Mouse (Mus musculus) liver, embryonic 16.5 days (tissue): ENCODE results near the gene Kat6b. TPM values are rescaled to one million over a fixed set of nuclear protein-coding genes. Genes with fewer than 3 reads are reported as not detected.

Source experiments
- ATAC-seq: fragments of 200-750 bp; cut with Nextera tagmentation; 2 replicates; pipeline ENCODE4 v1.8.0; 2017; ENCODE audit warnings: low read depth, mild to moderate bottlenecking, moderate number of reproducible peaks, moderate library complexity
- H3K27ac ChIP-seq: fragments of 300-500 bp; sonication (generic); 2 replicates; pipeline ENCODE4 v1.5.1; 2014; ENCODE audit warnings: mild to moderate bottlenecking, low read length
- H3K27me3 ChIP-seq: fragments of 300-500 bp; sonication (generic); 2 replicates; pipeline ENCODE4 v1.6.1; 2014; ENCODE audit warnings: low read depth, low read length, mixed read lengths; ENCODE audit not compliant: control insufficient read depth, insufficient read depth
- H3K36me3 ChIP-seq: fragments of 300-500 bp; sonication (generic); 2 replicates; pipeline ENCODE4 v1.6.1; 2014; ENCODE audit warnings: mild to moderate bottlenecking; ENCODE audit not compliant: control insufficient read depth, insufficient read depth
- H3K4me1 ChIP-seq: fragments of 300-500 bp; sonication (generic); 2 replicates; pipeline ENCODE4 v1.6.1; 2014; ENCODE audit warnings: low read depth, low read length, mixed read lengths; ENCODE audit not compliant: control insufficient read depth
- H3K4me2 ChIP-seq: fragments of 300-500 bp; sonication (generic); 2 replicates; pipeline ENCODE4 v1.6.1; 2014; ENCODE audit warnings: low read depth, low read length, mixed read lengths
- H3K4me3 ChIP-seq: fragments of 300-500 bp; sonication (generic); 2 replicates; pipeline ENCODE4 v1.5.1; 2014; ENCODE audit warnings: low read depth, mild to moderate bottlenecking, low read length
- H3K9ac ChIP-seq: fragments of 300-500 bp; sonication (generic); 2 replicates; pipeline ENCODE4 v1.6.1; 2014; ENCODE audit warnings: low read depth, low read length
- H3K9me3 ChIP-seq: fragments of 300-500 bp; sonication (generic); replicated peaks from 2 replicates; pipeline ENCODE4 v1.6.1; 2016; ENCODE audit warnings: low read length; ENCODE audit not compliant: control insufficient read depth
- WGBS: fragments of 180-500 bp; shearing (Covaris S2); extraction: QIAGEN DNeasy Blood & Tissue Kit; methylation state at CpG from one replicate; pipeline ENCODE4 v1.1.7; 2014; ENCODE audit not compliant: insufficient replicate concordance; 5-methylcytosine and 5-hydroxymethylcytosine counted together
- polyA plus RNA-seq: library from polyadenylated mRNA; unstranded; fragments of >200 nt; fragmentation: Nextera tagmentation; extraction: Ambion mirVana; gene quantifications from 2 replicates; pipeline ENCODE4 v1.2.1, GENCODE M21; 2015

Kat6b gene
- polyA plus RNA-seq, 1 experiment from 2014 or later, result 1.7 TPM

DNA sequence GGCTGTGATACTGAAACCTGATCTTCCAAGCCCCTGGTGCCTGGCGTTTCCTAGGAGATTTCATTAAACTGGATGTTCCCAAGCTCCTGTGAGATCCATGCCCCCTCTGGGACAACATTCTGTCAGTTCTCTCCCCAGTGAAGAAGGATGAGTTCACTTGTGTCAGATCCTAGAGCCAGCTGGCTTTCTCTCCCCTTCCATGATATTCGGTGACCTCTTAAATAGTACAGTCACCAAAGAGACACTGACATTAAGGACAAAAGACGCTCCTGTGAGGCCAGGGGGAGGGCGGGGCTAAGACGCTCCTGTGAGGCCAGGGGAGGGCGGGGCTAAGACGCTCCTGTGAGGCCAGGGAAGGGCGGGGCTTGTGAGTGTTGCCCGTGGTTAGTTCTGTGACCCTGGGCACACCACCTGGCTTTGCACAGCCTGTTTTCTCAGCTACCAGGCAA is 201.5 kb downstream of the Kat6b start:
- peak; percentile 76 for ATAC-seq
- no peaks in the 10 kb centered on the region for H3K36me3 ChIP-seq
- H3K4me1 ChIP-seq, result no peaks in the 10 kb centered on the region; the same call in 1 of the 2 replicates
- no peak overlapping the region for H3K9ac ChIP-seq
- 2% methylated on average over 9 of the region's 9 CpGs for WGBS
- no peak overlapping the region for H3K4me3 ChIP-seq
- H3K9me3 ChIP-seq, result no peaks in the 10 kb centered on the region
- H3K27me3 ChIP-seq, result peaks cover 16% of the 10 kb centered on the region
- H3K4me2 ChIP-seq, result peak overlapping the region; percentile 7
- no peak overlapping the region for H3K27ac ChIP-seq

DNA sequence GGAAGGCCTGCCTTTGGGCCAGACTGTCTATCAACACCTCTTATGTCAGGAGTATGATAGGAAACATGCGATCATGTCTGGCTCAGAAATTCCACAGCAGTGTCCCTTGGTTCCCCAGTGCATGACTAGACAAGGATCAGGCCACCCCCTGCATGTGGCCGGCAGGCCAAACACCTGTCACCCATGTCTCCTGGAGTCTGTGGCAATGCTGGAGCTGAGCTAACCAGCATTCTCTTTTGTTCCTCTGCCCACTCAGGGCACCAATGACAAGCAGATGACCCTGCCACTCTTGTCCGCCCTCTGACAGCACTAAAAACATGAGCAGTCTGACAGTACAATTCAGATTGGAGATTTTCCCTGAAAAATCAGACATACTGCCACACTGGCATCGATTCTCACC is 202.6 kb downstream of the Kat6b start:
- H3K27ac ChIP-seq, result no peak overlapping the region
- no peak overlapping the region for H3K9ac ChIP-seq
- no peaks in the 10 kb centered on the region; the same call in 1 of the 2 replicates for H3K4me1 ChIP-seq
- ATAC-seq, result no peak
- H3K9me3 ChIP-seq, result no peaks in the 10 kb centered on the region
- no peak overlapping the region for H3K4me3 ChIP-seq
- WGBS, result 69% methylated on average over 4 of the region's 4 CpGs
- H3K4me2 ChIP-seq, result no peak overlapping the region
- peaks cover 19% of the 10 kb centered on the region for H3K27me3 ChIP-seq
- H3K36me3 ChIP-seq, result no peaks in the 10 kb centered on the region

DNA sequence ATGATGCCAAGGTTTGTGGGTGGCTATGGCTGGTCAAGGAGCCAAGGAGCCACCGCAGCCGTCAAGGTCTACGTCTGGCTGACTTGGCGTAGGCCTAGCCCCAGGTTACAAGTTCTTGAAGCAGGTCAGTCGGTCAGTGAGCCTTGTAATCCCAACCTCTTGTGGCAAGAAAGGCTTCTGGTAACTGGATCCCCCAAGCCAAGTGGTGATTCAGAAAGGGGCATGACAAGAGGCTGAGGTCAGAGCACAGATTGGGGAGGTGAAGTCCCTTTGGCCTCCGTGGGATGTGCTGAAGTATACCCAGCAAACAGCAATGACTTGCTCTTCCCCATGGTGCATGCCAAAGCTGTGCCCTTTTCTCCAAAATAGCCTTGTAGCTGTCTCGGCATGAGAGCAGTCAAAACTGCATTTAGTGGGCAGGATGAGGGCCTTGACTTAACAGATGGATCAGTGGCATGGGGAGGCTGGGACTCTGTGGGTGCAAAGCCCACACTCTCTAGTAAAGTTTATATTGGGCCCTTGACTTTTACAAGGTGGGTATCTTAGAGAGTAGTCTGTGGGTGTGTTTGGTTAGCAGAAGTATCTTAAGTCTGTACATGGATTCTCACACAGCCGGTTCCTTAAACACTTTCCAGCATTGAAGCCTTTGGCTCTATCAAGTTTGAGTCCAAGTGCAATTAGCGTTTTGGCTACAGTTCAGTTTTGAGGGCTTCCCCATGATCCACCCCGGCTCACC is 204.3 kb downstream of the Kat6b start:
- Histone ChIP-seq H3K4me1 (no peaks in the 10 kb centered on the region; the same call in 1 of the 2 replicates), H3K27ac (no peak overlapping the region), H3K4me3 (no peak overlapping the region), H3K9ac (no peak overlapping the region), H3K27me3 (peaks cover 19% of the 10 kb centered on the region), H3K9me3 (no peaks in the 10 kb centered on the region), H3K36me3 (no peaks in the 10 kb centered on the region), H3K4me2 (no peak overlapping the region)
- no peak for ATAC-seq
- 69% methylated on average over 10 of the region's 10 CpGs for WGBS

GRCm38 (mm10) chr14:21686376-21687279 is 205.4 kb downstream of the Kat6b start:
- no peak for ATAC-seq
- Histone ChIP-seq H3K4me1 (no peaks in the 10 kb centered on the region; the same call in 1 of the 2 replicates), H3K4me2 (peak overlapping the region; percentile 49), H3K9ac (no peak overlapping the region), H3K4me3 (peak overlapping the region; percentile 29), H3K27ac (no peak overlapping the region), H3K36me3 (no peaks in the 10 kb centered on the region), H3K9me3 (no peaks in the 10 kb centered on the region), H3K27me3 (peaks cover 19% of the 10 kb centered on the region)
- WGBS, result 11% methylated on average over 47 of the region's 49 CpGs

GRCm38 (mm10) chr14:21691070-21691469 is 209.8 kb downstream of the Kat6b start:
- no peak for ATAC-seq
- H3K36me3 ChIP-seq, result no peaks in the 10 kb centered on the region
- no peak overlapping the region for H3K4me3 ChIP-seq
- no peak overlapping the region for H3K9ac ChIP-seq
- no peak overlapping the region for H3K27ac ChIP-seq
- no peaks in the 10 kb centered on the region for H3K9me3 ChIP-seq
- H3K4me1 ChIP-seq, result no peaks in the 10 kb centered on the region
- peaks cover 17% of the 10 kb centered on the region for H3K27me3 ChIP-seq
- 71% methylated on average over 3 of the region's 3 CpGs for WGBS
- no peak overlapping the region for H3K4me2 ChIP-seq

DNA sequence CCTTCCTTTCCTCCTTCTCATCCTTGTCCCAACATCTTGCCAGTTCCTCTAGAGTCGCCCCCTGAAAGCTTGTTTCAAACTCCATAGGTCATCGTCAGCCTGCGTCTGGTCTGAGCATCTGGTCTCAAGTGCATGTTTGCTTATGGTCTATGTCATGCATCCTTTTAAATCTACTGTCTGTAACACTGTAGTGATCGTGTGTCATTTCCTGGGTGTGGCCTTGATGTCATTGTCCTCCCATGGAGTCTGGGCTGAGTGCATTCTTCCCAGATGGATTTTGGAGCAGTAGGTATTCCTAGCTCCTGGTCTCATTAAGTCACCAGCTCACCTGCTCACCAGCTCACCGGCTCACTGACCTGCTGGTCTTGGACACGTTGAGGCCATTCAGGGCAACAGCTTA is 213.8 kb downstream of the Kat6b start:
- 53% methylated on average over 6 of the region's 6 CpGs for WGBS
- Histone ChIP-seq H3K4me3 (no peak overlapping the region), H3K9ac (no peak overlapping the region), H3K4me1 (no peaks in the 10 kb centered on the region; the same call in 1 of the 2 replicates), H3K27me3 (no peaks in the 10 kb centered on the region), H3K36me3 (no peaks in the 10 kb centered on the region), H3K9me3 (no peaks in the 10 kb centered on the region), H3K27ac (no peak overlapping the region), H3K4me2 (no peak overlapping the region)
- no peak for ATAC-seq

DNA sequence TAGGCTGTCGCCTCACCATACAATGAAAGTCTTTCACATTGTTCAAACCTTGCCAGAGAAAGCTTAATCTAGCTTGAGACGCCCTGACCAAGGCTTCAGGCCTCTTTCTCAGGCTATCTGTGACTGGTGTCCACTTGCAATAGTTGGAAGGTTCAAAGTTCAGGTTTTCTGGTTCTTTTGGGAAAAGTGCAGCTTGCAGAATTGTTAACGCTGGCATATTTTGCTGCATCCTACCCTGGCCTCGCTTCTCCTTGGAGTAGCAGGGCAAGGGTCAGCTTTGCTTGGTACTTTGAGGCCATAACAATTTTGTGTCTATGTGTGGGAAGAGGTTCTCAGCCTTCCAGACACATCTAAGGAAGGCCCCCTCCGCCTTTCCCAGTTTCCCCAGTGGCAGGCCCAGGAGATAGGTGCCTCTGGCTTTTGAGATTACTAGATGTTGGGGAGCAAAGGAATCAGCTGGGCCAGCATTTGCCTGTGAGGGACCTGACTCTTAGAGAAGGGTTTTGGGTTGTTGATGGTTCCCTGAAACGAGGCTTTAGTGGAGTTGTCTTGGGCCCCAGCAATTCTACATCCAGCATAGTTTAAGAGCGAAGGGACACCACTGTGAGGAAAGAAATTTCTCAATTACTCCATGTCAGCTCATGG is 215.1 kb downstream of the Kat6b start:
- no peak overlapping the region for H3K4me2 ChIP-seq
- WGBS, result 59% methylated on average over 7 of the region's 7 CpGs
- H3K27ac ChIP-seq, result no peak overlapping the region
- no peak overlapping the region for H3K4me3 ChIP-seq
- no peaks in the 10 kb centered on the region for H3K27me3 ChIP-seq
- ATAC-seq, result no peak
- H3K36me3 ChIP-seq, result no peaks in the 10 kb centered on the region
- no peak overlapping the region for H3K9ac ChIP-seq
- H3K9me3 ChIP-seq, result no peaks in the 10 kb centered on the region
- H3K4me1 ChIP-seq, result no peaks in the 10 kb centered on the region; the same call in 1 of the 2 replicates

DNA sequence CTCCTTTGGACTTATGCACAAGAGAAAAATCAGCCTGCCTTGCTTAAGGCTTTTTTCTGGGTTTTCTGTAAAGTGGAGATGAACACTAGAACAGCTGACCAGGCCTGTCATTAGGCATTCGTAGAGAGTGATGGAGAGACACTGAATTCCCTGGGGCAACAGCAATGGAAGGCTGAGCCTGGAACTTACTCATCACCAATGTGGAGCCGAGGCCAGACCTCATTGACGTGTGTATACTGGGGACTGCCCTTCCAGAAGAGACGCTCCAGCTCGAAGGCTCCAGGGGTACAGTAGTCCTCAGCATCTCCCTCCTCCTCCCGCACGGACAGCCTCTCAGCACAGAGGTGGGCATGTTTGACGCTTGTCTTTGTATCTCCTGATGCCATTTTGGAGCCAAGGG is 221.5 kb downstream of the Kat6b start:
- WGBS, result 69% methylated on average over 8 of the region's 8 CpGs

More for the DNA sequence above, 221.5 kb downstream of the Kat6b start:
- H3K36me3 ChIP-seq, result no peaks in the 10 kb centered on the region
- H3K9ac ChIP-seq, result no peak overlapping the region
- no peak for ATAC-seq
- no peaks in the 10 kb centered on the region for H3K4me1 ChIP-seq
- H3K4me3 ChIP-seq, result no peak overlapping the region
- H3K27ac ChIP-seq, result no peak overlapping the region
- H3K27me3 ChIP-seq, result no peaks in the 10 kb centered on the region
- no peak overlapping the region for H3K4me2 ChIP-seq
- no peaks in the 10 kb centered on the region for H3K9me3 ChIP-seq
